In genomic region chr19:25059847-25060364, GRCm38 (mm10) we compare ENCODE assay signal across 7 mouse cellular contexts.
DNase-seq lines count a peak whose midpoint lies in the region; ATAC-seq lines count a peak whose summit lies in the region.

No protein-coding gene starts in this region.

- H3K4me3 ChIP-seq in kidney, embryonic 14.5 days (ENCODE audit: low read length) = no peak overlapping the region
- H3K4me3 ChIP-seq in embryonic facial prominence, embryonic 10.5 days = peak overlapping the region; percentile 31
- H3K4me3 ChIP-seq in embryonic facial prominence, embryonic 15.5 days (replicated peaks) = peak overlapping the region; percentile 26
- H3K4me3 ChIP-seq in midbrain, embryonic 13.5 days (replicated peaks) = no peak overlapping the region

- no peaks in the 10 kb centered on the region for H3K27me3 ChIP-seq in kidney, embryonic 14.5 days (ENCODE audit: control insufficient read depth, insufficient read depth, low read length)
- no peaks in the 10 kb centered on the region for H3K27me3 ChIP-seq in embryonic facial prominence, embryonic 10.5 days (replicated peaks; ENCODE audit: low read depth, poor library complexity, severe bottlenecking)
- no peaks in the 10 kb centered on the region for H3K27me3 ChIP-seq in embryonic facial prominence, embryonic 15.5 days
- H3K27me3 ChIP-seq in midbrain, embryonic 13.5 days = no peaks in the 10 kb centered on the region

- no peak for DNase-seq in kidney, adult 8-10 months
- DNase-seq in embryonic facial prominence, embryonic 10.5 days (ENCODE audit: low spot score) = peak; percentile 19
- no peak for DNase-seq in spleen, adult 12 weeks (ENCODE audit: low spot score)
- DNase-seq in adrenal gland, postnatal 4 days (ENCODE audit: low spot score in 2 of 2) = no peak

- 0 out of 2 replicates have a peak, but pooled peaks cover 3% of the 10 kb centered on the region for H3K4me1 ChIP-seq in kidney, embryonic 14.5 days (ENCODE audit: control insufficient read depth, insufficient read depth, low read length)
- peaks cover 17% of the 10 kb centered on the region for H3K4me1 ChIP-seq in embryonic facial prominence, embryonic 10.5 days
- H3K4me1 ChIP-seq in embryonic facial prominence, embryonic 15.5 days = peaks cover 22% of the 10 kb centered on the region
- peaks cover 8% of the 10 kb centered on the region for H3K4me1 ChIP-seq in midbrain, embryonic 13.5 days (replicated peaks)

- H3K27ac ChIP-seq in kidney, embryonic 14.5 days (ENCODE audit: low read depth, low read length) = no peak overlapping the region
- peak overlapping the region; percentile 32; the same call in 1 of the 2 replicates for H3K27ac ChIP-seq in embryonic facial prominence, embryonic 10.5 days (replicated peaks)
- H3K27ac ChIP-seq in embryonic facial prominence, embryonic 15.5 days (replicated peaks) = peak overlapping the region; percentile 86
- H3K27ac ChIP-seq in midbrain, embryonic 13.5 days = no peak overlapping the region

- H3K9ac ChIP-seq in kidney, embryonic 14.5 days (ENCODE audit: low read depth, low read length) = no peak overlapping the region
- no peak overlapping the region for H3K9ac ChIP-seq in embryonic facial prominence, embryonic 15.5 days
- no peak overlapping the region for H3K9ac ChIP-seq in midbrain, embryonic 13.5 days (replicated peaks)

- ATAC-seq in kidney, embryonic 14.5 days (ENCODE audit: low FRiP score, low TSS enrichment) = no peak
- no peak for ATAC-seq in embryonic facial prominence, embryonic 15.5 days (ENCODE audit: insufficient number of reproducible peaks, low FRiP score, low TSS enrichment, low read depth)
- ATAC-seq in midbrain, embryonic 13.5 days = no peak

- H3K36me3 ChIP-seq in kidney, embryonic 14.5 days (ENCODE audit: control insufficient read depth, insufficient read depth, low read length) = no peaks in the 10 kb centered on the region
- H3K36me3 ChIP-seq in embryonic facial prominence, embryonic 10.5 days (replicated peaks) = no peaks in the 10 kb centered on the region
- no peaks in the 10 kb centered on the region for H3K36me3 ChIP-seq in embryonic facial prominence, embryonic 15.5 days
- H3K36me3 ChIP-seq in midbrain, embryonic 13.5 days = no peaks in the 10 kb centered on the region

- peak overlapping the region; percentile 26 for H3K4me2 ChIP-seq in kidney, embryonic 14.5 days (replicated peaks; ENCODE audit: low read depth, low read length)
- peak overlapping the region; percentile 46 for H3K4me2 ChIP-seq in embryonic facial prominence, embryonic 15.5 days (replicated peaks)
- peak overlapping the region; percentile 24; the same call in 1 of the 2 replicates for H3K4me2 ChIP-seq in midbrain, embryonic 13.5 days (replicated peaks)

- H3K9me3 ChIP-seq in kidney, embryonic 14.5 days (ENCODE audit: control insufficient read depth, low read length) = no peaks in the 10 kb centered on the region
- no peaks in the 10 kb centered on the region for H3K9me3 ChIP-seq in embryonic facial prominence, embryonic 10.5 days
- no peaks in the 10 kb centered on the region for H3K9me3 ChIP-seq in embryonic facial prominence, embryonic 15.5 days (replicated peaks)
- no peaks in the 10 kb centered on the region for H3K9me3 ChIP-seq in midbrain, embryonic 13.5 days

- 52% methylated on average over 7 of the region's 7 CpGs for WGBS in kidney, embryonic 14.5 days
- 46% methylated on average over 7 of the region's 7 CpGs for WGBS in embryonic facial prominence, embryonic 10.5 days
- WGBS in embryonic facial prominence, embryonic 15.5 days = 34% methylated on average over 7 of the region's 7 CpGs
- WGBS in midbrain, embryonic 13.5 days = 54% methylated on average over 7 of the region's 7 CpGs

Comparison
In these comparisons a context has a peak if more than half of its experiments do, and no peak if none do; other contexts are left out.
1. H3K27ac ChIP-seq: peak in embryonic facial prominence, embryonic 10.5 days (single experiment) and embryonic facial prominence, embryonic 15.5 days (single experiment); none in kidney, embryonic 14.5 days (single experiment) and midbrain, embryonic 13.5 days (single experiment).
2. H3K4me3 ChIP-seq: peak in embryonic facial prominence, embryonic 10.5 days (single experiment) and embryonic facial prominence, embryonic 15.5 days (single experiment); none in kidney, embryonic 14.5 days (single experiment) and midbrain, embryonic 13.5 days (single experiment).
3. Peak in every context shown above with its lines, with median percentiles within 50 percentile points of each other: H3K4me2 ChIP-seq.